Mouse (Mus musculus) cortical plate, adult 2 months (tissue): ENCODE data around the gene Erbb4.

ENCODE experiments used
- CTCF ChIP-seq: fragments of 200-500 bp; IDR thresholded peaks from 2 replicates; pipeline ENCODE4 v1.5.1; 2011; ENCODE audit warnings: mild to moderate bottlenecking, control low read depth, low read length; ENCODE audit not compliant: insufficient read depth; ENCODE audit errors: extremely low read depth
- POLR2A ChIP-seq: fragments of 200-500 bp; IDR thresholded peaks from 2 replicates; pipeline ENCODE4 v1.6.1; 2011; ENCODE audit warnings: mild to moderate bottlenecking, low read length, control low read depth; ENCODE audit not compliant: insufficient read depth; ENCODE audit errors: extremely low read depth

GRCm38 (mm10) chr1:68178580-68178979 is 929.3 kb downstream of the Erbb4 start:
- TF ChIP-seq CTCF = no peak
- TF ChIP-seq POLR2A = no peak
